Mouse (Mus musculus): ENCODE data around the gene Ddi2. TPM values are rescaled to one million over a fixed set of nuclear protein-coding genes. Genes with fewer than 3 reads are reported as not detected.

Ddi2 gene
- polyA plus RNA-seq, 1 experiment: 1.7 TPM

GRCm38 (mm10) chr4:141639474-141639873 is 83.7 kb downstream of the Ddi2 start:
- TF ChIP-seq GATA1 (IDR thresholded peaks at IDR 0.05; ENCODE audit: borderline replicate concordance, low read length) (no peak), FLI1 (IDR thresholded peaks at IDR 0.05; ENCODE audit: low read length) (no peak)
- H3K27me3 ChIP-seq (replicated peaks): no peaks in the 10 kb centered on the region
- no peaks in the 10 kb centered on the region for H3K9me3 ChIP-seq
- H3K36me3 ChIP-seq (replicated peaks; ENCODE audit: low read length): peaks cover 80% of the 10 kb centered on the region
- H3K4me1 ChIP-seq: peaks cover 41% of the 10 kb centered on the region
- no peak overlapping the region for H3K4me3 ChIP-seq (replicated peaks)

GRCm38 (mm10) chr4:141636693-141637092 is 86.5 kb downstream of the Ddi2 start:
- Histone ChIP-seq H3K4me3 (replicated peaks) (no peak overlapping the region), H3K27me3 (replicated peaks) (no peaks in the 10 kb centered on the region), H3K4me1 (peaks cover 35% of the 10 kb centered on the region), H3K9me3 (peaks cover 6% of the 10 kb centered on the region; the same call in 1 of the 2 replicates), H3K36me3 (replicated peaks; ENCODE audit: low read length) (peaks cover 93% of the 10 kb centered on the region)
- TF ChIP-seq FLI1 (IDR thresholded peaks at IDR 0.05; ENCODE audit: low read length) (no peak), GATA1 (IDR thresholded peaks at IDR 0.05; ENCODE audit: borderline replicate concordance, low read length) (no peak)

- H3K27me3 ChIP-seq (replicated peaks): no peaks in the 10 kb centered on the region
- peaks cover 93% of the 10 kb centered on the region for H3K36me3 ChIP-seq (replicated peaks; ENCODE audit: low read length)
- H3K9me3 ChIP-seq: peaks cover 10% of the 10 kb centered on the region; the same call in 1 of the 2 replicates
- peaks cover 36% of the 10 kb centered on the region for H3K4me1 ChIP-seq
- TF ChIP-seq FLI1 (IDR thresholded peaks at IDR 0.05; ENCODE audit: low read length) (no peak), GATA1 (IDR thresholded peaks at IDR 0.05; ENCODE audit: borderline replicate concordance, low read length) (no peak)
- no peak overlapping the region for H3K4me3 ChIP-seq (replicated peaks)
Observed at GRCm38 (mm10) chr4:141635991-141636390, 87.2 kb downstream of the Ddi2 start.

- H3K9me3 ChIP-seq: peaks cover 10% of the 10 kb centered on the region; the same call in 1 of the 2 replicates
- peaks cover 16% of the 10 kb centered on the region for H3K4me1 ChIP-seq
- H3K36me3 ChIP-seq (replicated peaks; ENCODE audit: low read length): peaks cover 97% of the 10 kb centered on the region
- no peak for TF ChIP-seq GATA1 (IDR thresholded peaks at IDR 0.05; ENCODE audit: borderline replicate concordance, low read length)
- TF ChIP-seq FLI1 (IDR thresholded peaks at IDR 0.05; ENCODE audit: low read length): no peak
- no peak overlapping the region for H3K4me3 ChIP-seq (replicated peaks)
- H3K27me3 ChIP-seq (replicated peaks): no peaks in the 10 kb centered on the region
Observed at GRCm38 (mm10) chr4:141632111-141632873, 90.9 kb downstream of the Ddi2 start.

- TF ChIP-seq FLI1 (IDR thresholded peaks at IDR 0.05; ENCODE audit: low read length) (no peak), GATA1 (IDR thresholded peaks at IDR 0.05; ENCODE audit: borderline replicate concordance, low read length) (no peak)
- Histone ChIP-seq H3K36me3 (replicated peaks; ENCODE audit: low read length) (peaks cover 94% of the 10 kb centered on the region), H3K27me3 (replicated peaks) (no peaks in the 10 kb centered on the region), H3K4me1 (peaks cover 17% of the 10 kb centered on the region), H3K9me3 (peaks cover 10% of the 10 kb centered on the region; the same call in 1 of the 2 replicates), H3K4me3 (replicated peaks) (no peak overlapping the region)
Observed at GRCm38 (mm10) chr4:141631250-141631649, 92.0 kb downstream of the Ddi2 start.

DNA sequence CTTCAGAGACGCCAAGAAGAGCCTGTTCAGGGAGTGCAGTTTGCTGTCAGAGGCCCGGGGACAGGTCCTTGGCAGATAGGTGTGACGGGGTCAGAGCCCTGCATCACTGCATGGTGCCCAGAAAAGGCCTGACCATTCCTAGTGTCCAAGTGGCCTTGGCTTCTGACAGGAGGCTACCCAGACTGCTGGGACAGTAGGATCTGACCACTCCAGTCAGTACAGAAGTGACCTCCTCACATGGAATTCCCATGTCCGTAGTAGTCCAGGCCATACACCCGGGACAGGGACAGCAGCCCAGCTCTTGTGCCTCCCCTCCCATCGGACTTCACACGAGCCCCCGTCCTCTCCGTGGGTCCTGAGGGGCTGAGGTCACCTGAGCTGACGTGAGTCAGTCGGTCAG is 93.2 kb downstream of the Ddi2 start:
- no peak overlapping the region for H3K4me3 ChIP-seq (replicated peaks)
- H3K27me3 ChIP-seq (replicated peaks): no peaks in the 10 kb centered on the region
- no peak for TF ChIP-seq GATA1 (IDR thresholded peaks at IDR 0.05; ENCODE audit: borderline replicate concordance, low read length)
- no peak for TF ChIP-seq FLI1 (IDR thresholded peaks at IDR 0.05; ENCODE audit: low read length)
- peaks cover 10% of the 10 kb centered on the region; the same call in 1 of the 2 replicates for H3K9me3 ChIP-seq
- peaks cover 95% of the 10 kb centered on the region for H3K36me3 ChIP-seq (replicated peaks; ENCODE audit: low read length)
- H3K4me1 ChIP-seq: peaks cover 20% of the 10 kb centered on the region

DNA sequence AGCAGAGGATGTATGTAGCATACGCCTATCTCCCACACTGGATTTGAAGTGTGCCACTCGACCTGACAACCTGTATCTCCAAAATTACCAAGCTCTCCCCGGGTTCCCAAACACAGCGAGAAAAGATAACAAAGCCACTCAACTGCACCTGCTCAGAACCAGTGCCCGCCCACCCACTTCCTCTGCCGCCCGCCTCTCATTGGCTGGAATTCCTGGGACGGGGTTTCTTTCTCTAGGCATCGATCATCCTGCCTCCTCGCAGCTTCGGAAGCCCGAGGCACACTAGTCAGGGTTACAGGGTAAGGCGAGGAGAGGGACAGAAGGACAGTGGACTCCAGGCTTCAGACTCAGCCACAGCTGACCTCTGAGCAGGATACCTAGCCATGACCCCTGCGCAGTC is 94.6 kb downstream of the Ddi2 start:
- TF ChIP-seq FLI1 (IDR thresholded peaks at IDR 0.05; ENCODE audit: low read length) (no peak), GATA1 (IDR thresholded peaks at IDR 0.05; ENCODE audit: borderline replicate concordance, low read length) (no peak)
- Histone ChIP-seq H3K4me1 (peaks cover 33% of the 10 kb centered on the region), H3K9me3 (peaks cover 10% of the 10 kb centered on the region; the same call in 1 of the 2 replicates), H3K4me3 (replicated peaks) (no peak overlapping the region), H3K27me3 (replicated peaks) (no peaks in the 10 kb centered on the region), H3K36me3 (replicated peaks; ENCODE audit: low read length) (peaks cover 84% of the 10 kb centered on the region)

Other genes starting within 250 kb of the Ddi2 start
- gene Spen, start 184.8 kb downstream of the Ddi2 start, polyA plus RNA-seq (2012; ENCODE audit: insufficient read depth, low replicate concordance): 101 and 202 TPM in 2 replicates
- gene Fblim1, start 117.3 kb downstream of the Ddi2 start, polyA plus RNA-seq (2012; ENCODE audit: insufficient read depth, low replicate concordance): 4.7 and 17.1 TPM in 2 replicates
- 1.1 TPM in 1 of 2 replicates, not detected in the other for gene Tmem82, start 104.8 kb downstream of the Ddi2 start, polyA plus RNA-seq (2012; ENCODE audit: insufficient read depth, low replicate concordance)
- gene Slc25a34, start 99.6 kb downstream of the Ddi2 start, polyA plus RNA-seq (2012; ENCODE audit: insufficient read depth, low replicate concordance): not detected in 2 replicates
- gene Plekhm2, start 58.5 kb downstream of the Ddi2 start, polyA plus RNA-seq (2012; ENCODE audit: insufficient read depth, low replicate concordance): 19.4 and 24.8 TPM in 2 replicates
- gene Rsc1a1, start 37.8 kb downstream of the Ddi2 start, polyA plus RNA-seq (2012; ENCODE audit: insufficient read depth, low replicate concordance): 3.0 and 5.9 TPM in 2 replicates
- not detected in 2 replicates for gene Agmat, start 23.3 kb upstream of the Ddi2 start, polyA plus RNA-seq (2012; ENCODE audit: insufficient read depth, low replicate concordance)
- 0.44 and 1.8 TPM in 2 replicates for gene Dnajc16, start 67.5 kb upstream of the Ddi2 start, polyA plus RNA-seq (2012; ENCODE audit: insufficient read depth, low replicate concordance)
- gene Casp9, start 70.2 kb upstream of the Ddi2 start, polyA plus RNA-seq (2012; ENCODE audit: insufficient read depth, low replicate concordance): 4.7 and 7.1 TPM in 2 replicates
- not detected in 2 replicates for gene Cela2a, start 102.7 kb upstream of the Ddi2 start, polyA plus RNA-seq (2012; ENCODE audit: insufficient read depth, low replicate concordance)
- not detected in 2 replicates for gene Ctrc, start 122.9 kb upstream of the Ddi2 start, polyA plus RNA-seq (2012; ENCODE audit: insufficient read depth, low replicate concordance)
- gene Efhd2, start 151.5 kb upstream of the Ddi2 start, polyA plus RNA-seq (2012; ENCODE audit: insufficient read depth, low replicate concordance): 34.7 and 93.3 TPM in 2 replicates

All from megakaryocyte, embryonic 14.5 days (primary cell).